Mouse (Mus musculus) adrenal gland, adult (tissue): ENCODE measurements around the gene Eml5.
A peak's percentile ranks its signal among the peaks of the same experiment; 100 is the strongest.

Experiments used
- DNase-seq, 2 experiments: peaks; one replicate each; pipeline ENCODE4 v3.0.0; 2022 to 2023; ENCODE audit warnings: low spot score in 1 of 2; ENCODE audit not compliant: inconsistent age in 2 of 2

Gene Eml5

DNA sequence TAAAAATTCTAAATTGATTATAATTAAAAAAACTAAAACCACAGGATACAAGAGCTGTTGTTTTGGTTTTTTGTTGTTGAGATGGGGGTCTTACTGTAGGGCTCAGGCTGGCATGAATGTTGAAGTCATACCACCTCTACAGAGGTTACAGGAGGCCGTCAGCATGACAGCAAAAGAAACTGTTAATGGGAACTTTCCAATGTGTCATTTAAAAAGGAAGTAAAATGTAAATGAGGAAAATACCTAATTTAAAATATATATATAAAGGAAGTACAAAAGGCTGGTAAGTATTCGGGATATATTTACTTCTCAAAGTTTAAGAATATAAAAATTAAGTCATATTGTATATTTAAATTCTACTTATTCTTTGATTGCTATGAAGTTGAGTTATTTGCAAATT is 65.8 kb downstream of the Eml5 start:
- DNase-seq, result no peak

DNA sequence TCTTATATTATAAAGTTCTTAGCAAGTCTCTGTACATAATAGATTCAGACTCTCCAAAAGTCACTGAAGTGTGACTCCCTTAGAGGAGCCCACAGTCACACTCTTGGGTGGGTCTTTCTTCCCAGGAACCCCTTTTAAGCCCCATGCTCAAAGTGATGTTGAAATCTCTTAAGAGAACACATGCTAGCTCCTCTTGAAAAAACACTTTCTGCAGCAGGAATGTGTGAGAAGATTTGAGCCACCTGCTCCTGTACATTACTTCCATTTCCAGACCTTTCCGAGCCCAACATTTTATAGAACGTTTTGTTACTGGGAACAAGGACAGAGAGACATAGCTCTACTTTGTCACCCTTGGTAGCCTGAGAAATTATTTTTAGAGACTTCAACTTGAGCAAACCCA is 66.4 kb downstream of the Eml5 start:
- DNase-seq, result no peak

DNA sequence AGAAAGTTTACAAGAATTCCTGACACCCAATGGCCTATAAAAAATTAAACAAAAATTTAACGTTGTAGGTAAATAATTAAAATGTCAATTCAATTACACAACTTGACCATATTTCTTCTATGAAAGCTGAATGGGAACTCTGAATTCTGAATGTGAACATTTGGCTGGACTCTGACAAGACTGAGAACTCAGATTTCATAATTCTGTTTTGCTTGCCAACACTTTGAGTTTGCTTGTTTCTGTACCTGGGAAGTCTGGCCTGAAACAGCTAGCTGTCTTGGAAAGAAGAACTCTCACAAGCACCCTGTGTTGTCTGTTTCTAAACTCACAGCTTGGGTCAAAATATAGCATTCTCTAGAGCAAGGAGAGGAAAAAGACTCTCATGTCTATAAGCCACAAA is 67.4 kb downstream of the Eml5 start:
- peak in 1 of 2 experiments; percentile 29 for DNase-seq

DNA sequence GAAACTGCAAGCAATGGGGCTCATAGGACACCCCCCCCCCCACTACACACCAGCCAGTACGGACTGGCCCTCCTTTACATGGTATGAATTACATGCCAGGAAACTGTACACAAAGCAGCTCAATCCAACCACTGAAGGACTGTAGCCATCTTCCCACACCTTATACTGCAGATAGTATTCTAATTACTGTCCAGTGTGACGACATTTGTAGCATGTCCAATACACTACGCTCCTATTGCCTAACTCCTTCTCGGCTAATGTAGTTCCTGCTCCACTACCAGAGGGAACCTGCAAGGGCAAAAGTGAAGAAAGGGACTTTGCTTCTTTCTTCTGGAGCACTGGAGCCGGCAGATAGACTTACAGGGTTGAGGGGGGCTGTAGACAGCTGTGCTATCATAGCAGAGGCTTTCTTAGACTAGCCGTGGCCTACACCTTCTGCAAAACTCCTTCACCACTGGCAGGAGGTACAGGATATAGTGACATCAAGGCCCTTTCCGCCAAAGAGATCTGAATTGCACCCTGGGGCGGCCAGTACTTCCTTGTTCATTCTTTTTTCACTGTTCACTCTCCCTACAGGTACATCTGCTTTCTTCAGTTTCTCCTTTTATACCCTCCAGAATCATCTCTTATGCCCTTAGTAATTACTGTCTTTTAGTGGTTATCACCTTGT is 68.2 kb downstream of the Eml5 start:
- DNase-seq, result no peak

DNA sequence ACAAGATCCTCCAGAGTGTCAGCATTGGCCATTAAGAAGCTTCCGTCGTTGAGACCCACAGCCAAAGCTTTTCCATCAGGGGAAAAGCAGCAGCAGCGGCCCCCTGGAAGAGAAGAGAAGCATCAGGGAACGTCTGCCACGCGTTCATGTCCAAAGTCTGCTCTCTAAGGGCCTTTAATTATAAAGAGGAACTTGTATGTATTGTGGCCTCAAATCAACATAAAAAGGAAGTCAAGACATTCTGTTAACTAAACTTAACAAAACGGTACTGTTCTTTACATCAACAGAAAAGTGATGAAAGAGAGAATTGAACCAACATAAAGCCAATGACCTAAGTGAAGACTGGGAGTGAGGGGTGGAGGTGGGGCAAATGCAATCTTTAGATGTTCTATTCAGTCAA is 70.2 kb downstream of the Eml5 start:
- no peak for DNase-seq

DNA sequence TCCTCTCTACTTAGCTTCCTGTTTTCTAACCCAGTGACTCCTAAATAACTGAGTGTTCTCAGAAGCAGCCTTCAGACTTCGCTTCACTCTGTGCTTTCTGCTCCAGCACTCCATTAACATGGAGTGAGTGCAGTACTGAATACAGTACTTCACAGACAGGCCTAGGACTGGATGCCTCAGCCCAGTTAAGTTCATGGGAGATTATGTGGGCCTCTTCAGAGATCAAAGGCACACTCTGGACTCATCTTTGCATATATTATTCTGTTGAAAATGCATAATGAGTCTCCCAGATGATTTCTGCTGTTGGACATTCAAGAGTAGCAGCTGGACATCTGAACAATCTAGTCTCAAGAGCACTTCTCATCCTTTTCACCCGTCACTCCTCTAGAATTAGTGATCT is 80.5 kb downstream of the Eml5 start:
- no peak for DNase-seq

DNA sequence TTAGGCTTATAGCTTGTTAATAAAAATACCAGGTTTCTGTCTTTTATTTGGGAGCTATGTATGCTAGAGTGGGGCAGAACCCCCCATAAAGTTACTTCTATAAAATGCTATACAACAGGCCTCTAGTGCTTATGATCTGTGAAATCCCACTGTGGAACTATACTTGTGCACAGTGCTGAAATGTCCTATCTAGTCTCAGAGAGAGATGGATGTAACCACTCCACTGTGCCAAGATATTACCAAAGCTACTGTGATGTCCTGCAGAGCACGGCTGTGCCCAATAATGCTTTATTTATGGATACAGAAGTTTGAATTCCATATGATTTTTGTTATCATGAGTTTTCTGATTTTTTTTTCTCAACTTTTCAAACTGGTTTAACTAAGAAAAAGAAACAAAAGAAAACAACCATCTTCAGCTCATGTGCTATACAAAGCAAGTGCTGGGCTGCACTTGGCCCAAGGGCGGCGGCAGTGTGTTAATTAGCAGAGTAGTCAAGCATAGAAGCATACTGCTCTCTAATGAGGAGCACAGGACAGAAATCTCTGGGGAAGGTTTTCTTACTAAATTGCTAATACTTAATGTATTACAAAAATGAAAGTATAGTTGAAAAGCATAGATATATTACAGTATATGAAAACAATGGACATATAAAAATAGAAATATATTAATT is 97.1 kb downstream of the Eml5 start:
- DNase-seq, result no peak

DNA sequence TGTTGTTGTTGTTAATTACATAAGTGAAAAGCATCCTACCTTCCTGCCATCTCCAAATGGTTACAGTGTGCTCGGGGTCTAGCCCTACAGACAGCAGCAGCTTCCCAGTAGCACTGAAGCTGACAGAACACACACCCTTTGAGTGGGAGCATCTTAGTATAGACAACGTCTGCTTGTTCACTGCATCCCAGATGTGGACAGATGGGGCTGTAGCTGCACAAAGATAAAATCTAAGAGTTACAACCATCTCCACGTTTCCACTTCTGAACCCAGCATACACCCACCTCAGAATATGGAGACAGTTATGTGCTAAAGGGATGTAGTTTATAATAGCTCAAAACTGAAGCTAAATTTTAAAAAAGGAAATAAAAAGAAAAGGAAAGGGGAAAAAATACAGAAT is 99.0 kb downstream of the Eml5 start:
- DNase-seq, result no peak

DNA sequence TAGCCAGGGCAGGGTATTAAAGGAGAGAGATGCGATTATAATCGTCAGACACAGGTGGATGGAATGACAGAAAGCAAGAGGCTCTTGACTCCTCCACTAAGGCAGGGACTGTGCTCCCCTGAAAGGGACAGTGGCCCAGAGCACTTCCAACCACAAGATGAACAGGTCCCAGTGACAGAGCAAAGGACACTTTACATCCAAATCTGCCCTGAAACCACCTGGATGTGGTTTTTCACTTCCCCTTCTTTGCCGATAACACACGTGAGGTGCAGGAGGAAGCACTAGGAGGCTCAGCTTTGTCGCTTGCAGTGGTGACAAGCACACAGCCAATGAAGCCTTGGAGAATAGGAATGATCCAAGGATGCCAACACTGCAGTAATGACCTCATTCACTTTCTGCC is 101.0 kb downstream of the Eml5 start:
- DNase-seq, result peak in 1 of 2 experiments; percentile 15

DNA sequence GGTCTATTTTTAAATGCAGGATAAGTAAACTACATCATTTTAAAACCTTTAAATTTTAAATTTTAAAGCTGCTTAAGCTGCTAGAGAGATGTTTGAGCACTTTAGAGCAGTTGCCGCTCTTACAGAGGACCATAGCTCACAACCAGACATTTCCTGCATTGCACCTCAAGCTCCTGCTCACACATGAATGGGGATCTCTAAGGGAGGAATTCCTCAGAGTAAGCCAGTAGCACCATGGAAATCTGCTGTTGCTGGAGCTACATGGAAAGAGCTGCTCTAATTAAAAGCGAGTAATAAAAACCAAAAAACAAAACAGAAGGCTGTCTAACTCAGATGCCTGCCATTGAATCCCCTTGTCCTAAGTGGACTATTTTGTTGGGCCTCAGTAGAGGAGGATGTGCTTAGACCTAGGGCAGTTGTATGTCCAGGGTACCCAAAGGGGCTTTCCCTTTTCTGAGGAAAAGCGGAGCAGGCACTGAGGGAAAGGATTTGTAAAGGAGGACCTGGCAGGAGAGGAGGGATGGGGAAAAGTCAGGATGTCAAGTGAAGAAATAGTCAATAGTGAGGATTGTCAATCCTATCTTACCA is 105.5 kb downstream of the Eml5 start:
- no peak for DNase-seq

DNA sequence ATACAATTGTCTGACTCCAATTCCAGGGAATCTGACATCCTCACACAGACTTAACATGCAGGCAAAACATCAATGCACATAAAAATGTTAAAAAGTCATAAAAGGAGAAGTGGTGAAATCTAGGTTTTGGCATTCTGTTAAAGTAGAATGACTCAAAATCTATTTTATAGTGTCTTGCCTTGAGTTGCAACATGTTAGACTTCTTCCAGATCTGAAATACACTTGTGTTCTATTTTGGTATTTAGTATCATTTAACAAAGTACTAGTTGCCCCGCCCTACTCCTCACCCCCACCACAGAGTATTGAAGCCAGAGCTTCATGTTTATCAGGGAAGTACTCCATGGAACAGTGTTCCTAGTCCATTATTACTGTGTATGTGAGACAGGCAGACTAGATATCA is 117.0 kb downstream of the Eml5 start:
- no peak for DNase-seq

DNA sequence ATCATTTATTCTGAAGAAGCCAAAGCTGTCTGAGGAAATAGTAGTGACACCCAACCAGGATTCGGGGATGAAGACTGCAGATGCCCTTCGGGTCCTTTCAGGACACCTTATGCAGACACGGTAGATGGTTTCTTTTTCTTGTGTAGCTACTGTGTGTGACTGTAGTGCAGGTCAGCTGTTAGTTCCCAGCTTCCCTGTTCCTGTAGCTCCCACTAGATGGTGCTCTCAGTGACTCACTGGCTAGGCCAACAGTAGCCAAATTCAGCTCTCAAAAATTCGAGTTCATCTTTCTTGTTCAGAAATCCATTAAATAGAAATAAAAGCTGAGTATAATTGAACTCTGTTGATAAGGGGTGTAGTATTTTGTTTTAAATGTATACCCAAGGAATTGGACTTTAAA is 122.1 kb downstream of the Eml5 start:
- DNase-seq, result peak in 1 of 2 experiments; percentile 55

DNA sequence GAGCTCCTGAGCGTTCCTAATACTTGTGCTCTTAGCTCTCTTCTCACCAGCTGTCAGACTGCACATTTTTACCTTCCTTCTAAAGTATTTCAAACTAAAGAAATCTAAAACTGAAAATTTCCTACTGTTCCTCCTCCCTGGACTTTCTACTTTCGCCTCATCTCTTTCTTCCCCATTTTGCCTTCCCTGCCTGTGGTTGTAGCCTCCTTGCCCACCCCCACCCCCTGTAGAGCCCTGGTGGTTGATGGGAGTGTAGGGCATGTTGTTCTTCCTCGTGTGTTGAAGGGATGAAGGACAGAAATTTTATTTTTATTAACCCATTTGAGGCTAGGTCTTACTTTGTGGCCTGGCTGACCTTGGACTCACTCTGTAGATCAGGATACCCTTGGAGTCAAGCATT is 123.8 kb downstream of the Eml5 start:
- DNase-seq, result no peak

DNA sequence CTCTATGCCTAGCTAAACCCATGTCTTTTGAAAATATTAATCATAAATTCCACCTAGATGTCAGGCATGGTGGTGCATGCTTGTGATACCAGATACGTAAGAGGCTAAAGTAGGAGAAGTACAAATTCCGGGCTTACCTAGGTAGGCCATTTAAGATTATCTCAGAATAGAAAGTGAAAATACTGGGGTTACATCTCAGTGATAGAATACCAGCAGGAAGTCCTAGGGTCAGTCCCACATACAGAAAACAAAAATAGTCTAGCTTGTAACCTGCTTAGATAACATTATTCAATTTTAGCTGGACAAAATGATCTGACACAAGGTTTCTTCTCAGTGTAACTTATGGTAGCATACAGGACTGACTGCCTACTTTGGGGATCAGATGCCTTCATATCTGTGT is 135.0 kb downstream of the Eml5 start:
- DNase-seq, result no peak

DNA sequence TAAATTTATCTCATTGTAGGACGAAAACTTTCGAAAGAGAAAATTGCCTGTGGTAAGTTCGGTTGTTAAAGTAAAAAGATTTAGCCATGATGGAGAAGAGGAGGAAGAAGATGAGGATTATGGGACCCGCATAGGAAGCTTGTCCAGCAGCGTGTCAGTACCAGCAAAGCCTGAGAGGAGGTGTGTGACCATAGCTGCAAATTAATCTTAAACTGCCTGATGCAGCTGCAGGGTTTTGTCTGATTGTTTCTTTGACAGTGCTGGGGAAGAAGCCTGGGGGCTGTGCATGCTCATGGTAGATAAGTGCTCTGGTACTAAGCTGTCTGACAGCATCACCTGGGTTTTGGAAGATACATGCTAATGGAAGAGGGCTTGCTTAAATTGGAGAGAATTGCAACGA is 141.6 kb downstream of the Eml5 start:
- no peak for DNase-seq

DNA sequence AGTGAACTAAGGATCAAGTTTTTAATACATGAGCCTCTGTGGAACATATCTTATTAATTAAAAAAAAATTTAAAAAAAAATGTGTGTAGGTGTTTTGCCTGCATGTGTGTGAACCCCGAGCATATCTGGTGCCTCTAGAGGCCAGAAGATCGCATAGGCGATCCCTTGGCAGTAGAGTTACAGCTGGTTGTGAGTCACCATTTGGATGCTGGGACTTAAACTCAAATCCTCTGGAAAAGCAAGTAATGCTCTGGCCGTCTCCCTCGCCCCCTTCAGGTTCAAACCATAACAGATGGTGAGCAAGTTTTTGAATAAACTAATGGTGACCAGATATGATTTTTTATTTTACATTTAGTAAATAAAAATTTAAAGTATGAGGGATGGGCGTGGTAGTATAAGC is 143.6 kb downstream of the Eml5 start:
- DNase-seq, result no peak

DNA sequence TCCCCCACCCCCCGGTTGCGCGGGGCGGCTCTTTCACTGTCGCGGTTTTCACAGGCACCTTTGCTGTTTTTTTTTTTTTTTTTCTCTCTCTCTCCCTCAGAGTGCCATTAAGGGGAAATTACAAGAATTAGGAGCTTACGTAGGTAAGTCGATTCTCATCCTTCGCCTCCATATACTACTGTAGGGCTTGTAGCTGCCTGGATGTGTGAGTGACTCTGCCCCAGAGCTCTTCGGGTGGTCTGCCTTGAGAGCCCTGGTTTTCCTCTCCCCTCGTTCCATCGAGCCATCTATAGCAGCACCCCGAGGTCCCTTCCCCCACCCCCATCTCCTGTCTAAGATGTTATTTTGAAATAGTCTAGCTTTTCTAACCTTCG is 153.9 kb downstream of the Eml5 start:
- peak; percentile 29 to 77 for DNase-seq

DNA sequence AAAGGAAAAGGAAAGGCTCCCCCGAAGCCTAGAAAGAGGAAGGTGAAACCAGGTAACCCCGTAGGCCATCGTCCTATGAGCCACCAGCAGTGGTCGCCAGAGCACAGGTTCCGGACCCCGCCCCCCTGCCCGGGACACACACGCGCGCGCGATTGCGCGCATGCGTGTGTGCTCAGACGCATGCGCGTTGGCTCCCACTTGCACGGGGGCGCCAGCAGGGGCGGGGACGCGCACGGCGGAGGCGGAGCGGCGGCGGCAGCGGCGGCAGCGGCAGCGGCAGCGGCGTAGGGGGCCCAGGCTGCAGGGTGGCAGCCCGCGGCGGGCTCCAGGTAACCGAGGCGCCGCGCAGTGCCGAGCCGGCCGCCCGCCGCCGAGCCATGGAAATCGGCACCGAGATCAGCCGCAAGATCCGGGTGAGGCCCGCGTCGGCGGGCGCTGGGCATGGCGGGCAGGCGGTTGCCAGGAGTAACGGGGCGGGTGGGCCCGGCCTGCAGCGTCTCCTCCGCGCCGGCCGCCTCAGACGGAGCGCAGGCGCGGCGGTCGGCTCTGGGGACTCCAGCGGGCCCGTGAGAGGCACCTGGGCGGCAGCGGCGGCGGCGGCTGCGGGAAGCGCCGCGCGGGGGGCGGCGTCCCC is 154.4 kb downstream of the Eml5 start, which contains the start of gene Zc3h14:
TSS of gene Zc3h14 (plus strand) at position 219 of the 634 bp plus-strand sequence.
- peak; percentile 94 to 97 for DNase-seq

DNA sequence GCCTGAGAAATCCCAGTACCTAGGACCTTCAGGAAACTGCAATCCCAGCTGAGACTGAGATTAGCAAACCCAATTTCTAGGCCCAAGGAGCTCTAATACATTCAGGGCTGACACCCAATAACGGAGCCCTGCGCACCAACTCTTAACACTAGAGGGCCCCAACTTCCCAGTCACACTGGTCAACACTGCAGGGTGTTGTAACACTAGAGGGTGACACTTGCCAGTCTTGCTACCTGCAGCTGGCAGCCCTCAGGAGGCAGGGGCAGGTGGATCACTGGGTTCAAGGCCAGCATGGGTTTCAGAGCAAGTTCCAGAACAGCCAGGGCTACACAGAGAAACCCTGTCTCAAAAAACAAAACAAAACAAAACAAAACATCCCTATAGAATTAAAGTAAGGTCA is 155.2 kb downstream of the Eml5 start:
- DNase-seq, result peak; percentile 68 to 90

DNA sequence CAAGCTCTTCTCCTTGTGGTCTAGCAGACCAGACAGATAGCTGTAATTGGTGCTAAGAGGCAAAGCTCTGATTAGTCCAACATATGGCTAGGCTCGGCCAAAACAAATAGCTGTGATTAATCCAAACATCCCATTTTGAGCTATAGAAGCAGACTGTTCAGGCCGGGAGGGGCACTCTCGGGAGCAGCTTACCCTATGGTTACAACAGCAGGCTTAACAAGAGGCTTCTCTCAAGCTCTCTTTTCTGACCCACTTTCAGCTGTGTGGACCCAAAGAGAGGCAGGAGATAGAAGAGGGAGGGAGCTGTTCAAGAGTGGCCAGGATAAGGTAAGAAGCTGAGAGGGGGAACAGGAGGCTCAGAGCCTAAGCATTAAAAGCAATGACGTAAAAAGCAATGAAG is 155.7 kb downstream of the Eml5 start:
- DNase-seq, result no peak

DNA sequence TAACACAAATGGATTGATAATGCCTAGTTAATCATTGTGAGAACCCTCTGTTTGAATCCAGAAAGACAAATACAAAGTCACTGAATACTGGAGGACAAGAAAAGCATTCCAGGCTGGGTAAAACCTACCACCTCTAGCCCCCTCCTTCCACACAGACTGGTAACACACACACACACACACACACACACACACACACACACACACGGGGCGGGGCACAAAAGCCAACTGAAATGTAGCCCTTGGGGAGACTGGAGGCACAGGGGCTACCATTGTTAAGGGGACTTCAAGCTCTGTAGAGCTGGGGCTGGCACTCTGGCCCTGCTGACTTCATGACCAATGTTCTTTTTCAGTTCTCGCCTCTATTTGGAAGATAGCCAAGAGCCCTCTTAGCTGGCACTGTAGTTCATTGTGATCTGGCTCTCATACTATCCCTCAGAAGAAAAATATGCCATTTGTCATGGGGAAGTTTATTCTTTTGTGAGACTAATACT is 160.2 kb downstream of the Eml5 start:
- peak; percentile 55 to 57 for DNase-seq

DNA sequence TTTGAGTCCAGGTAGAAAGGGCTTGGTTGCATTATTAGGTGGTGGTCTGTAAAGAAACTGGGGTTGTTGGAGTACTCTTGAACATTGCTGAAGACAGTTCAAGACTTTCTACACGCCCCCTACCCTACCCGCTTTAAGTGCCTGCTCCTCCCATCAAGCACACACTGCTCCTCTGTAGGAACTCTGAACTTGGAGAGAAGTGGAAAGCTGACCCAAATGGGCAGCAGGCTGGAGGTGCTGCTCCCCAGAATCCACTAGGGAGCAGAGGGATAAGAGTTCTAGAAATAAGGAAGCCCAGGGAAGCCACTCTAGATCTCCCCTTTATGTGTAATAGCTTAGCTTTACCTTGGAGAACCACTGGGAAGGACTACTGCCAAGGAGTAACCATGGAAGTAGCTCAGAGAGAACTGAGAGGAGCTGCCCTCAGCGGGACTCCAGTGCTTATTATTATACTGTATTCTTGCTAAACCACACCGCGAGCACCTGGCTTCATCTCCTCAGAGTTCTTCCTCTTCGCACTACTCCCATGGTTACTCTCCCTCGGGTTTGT is 163.4 kb downstream of the Eml5 start:
- peak in 1 of 2 experiments; percentile 65 for DNase-seq
